Mouse (Mus musculus): Measurements from ENCODE around the gene Epha1. TPM values are rescaled to one million over a fixed set of nuclear protein-coding genes. Genes with fewer than 3 reads are reported as not detected.

Gene Epha1
- total RNA-seq, 2 experiments from 2014 or later = 0.60 to 0.72 TPM

GRCm38 (mm10) chr6:42355794-42356600 lies 17.1 kb downstream of the Epha1 start:
- no peak for DNase-seq
- intact Hi-C loops (cut with DNase I) = no loop called here

GRCm38 (mm10) chr6:42355366-42355765 lies 17.7 kb downstream of the Epha1 start:
- intact Hi-C loops (cut with DNase I) = no loop called here
- no peak for DNase-seq

GRCm38 (mm10) chr6:42354076-42355019 lies 18.7 kb downstream of the Epha1 start:
- peak; percentile 74 for DNase-seq

GRCm38 (mm10) chr6:42353180-42353579 lies 19.9 kb downstream of the Epha1 start:
- intact Hi-C loops (cut with DNase I) = no loop called here
- peak in 1 of 2 experiments; percentile 23 for DNase-seq

More at GRCm38 (mm10) chr6:42354076-42355019, 18.7 kb downstream of the Epha1 start:
- intact Hi-C loops (cut with DNase I) = no loop called here

GRCm38 (mm10) chr6:42352486-42352846 lies 20.6 kb downstream of the Epha1 start:
- no peak for DNase-seq
- intact Hi-C loops (cut with DNase I) = no loop called here

- intact Hi-C loops (cut with DNase I) = loop anchor here (2.0 kb wide), 1 partner anchor 21 kb away; the partner anchor contains the start of gene Epha1
- DNase-seq = peak; percentile 36 to 38
These were observed 21.1 kb downstream of the Epha1 start for GRCm38 (mm10) chr6:42351776-42352485.

GRCm38 (mm10) chr6:42350968-42351775 lies 21.9 kb downstream of the Epha1 start:
- DNase-seq = peak; percentile 13 to 15
- intact Hi-C loops (cut with DNase I) = loop anchor here (2.0 kb wide), 1 partner anchor 22 kb away; the partner anchor contains the start of gene Epha1

GRCm38 (mm10) chr6:42350021-42350967 lies 22.8 kb downstream of the Epha1 start:
- intact Hi-C loops (cut with DNase I) = loop anchor here (2.0 kb wide), 1 partner anchor 23 kb away; the partner anchor contains the start of gene Epha1
- DNase-seq = peak; percentile 90

- intact Hi-C loops (cut with DNase I) = loop anchor here (2.0 kb wide), 4 partner anchors 23 to 233 kb away; partner anchors contain the start of genes Casp2 and Epha1
- DNase-seq = peak; percentile 95 to 97
These were observed 23.5 kb downstream of the Epha1 start, which contains the start of gene Zyx for GRCm38 (mm10) chr6:42349426-42350020. Zyx (plus strand) TSS chr6:42349630.

- DNase-seq = peak; percentile 88 to 89
- intact Hi-C loops (cut with DNase I) = loop anchor here (2.0 kb wide), 3 partner anchors 32 to 234 kb away; partner anchors contain the start of gene Casp2
These were observed 24.1 kb downstream of the Epha1 start for GRCm38 (mm10) chr6:42349006-42349425.

GRCm38 (mm10) chr6:42348281-42349005 lies 24.6 kb downstream of the Epha1 start:
- intact Hi-C loops (cut with DNase I) = loop anchor here (2.0 kb wide), 3 partner anchors 32 to 234 kb away; partner anchors contain the start of gene Casp2
- peak; percentile 14 to 17 for DNase-seq

- DNase-seq = no peak
- intact Hi-C loops (cut with DNase I) = no loop called here
These were observed 28.8 kb downstream of the Epha1 start for GRCm38 (mm10) chr6:42344255-42344654.

- DNase-seq = no peak
- intact Hi-C loops (cut with DNase I) = no loop called here
These were observed 29.5 kb downstream of the Epha1 start for GRCm38 (mm10) chr6:42343361-42344120.

GRCm38 (mm10) chr6:42342171-42342570 lies 30.9 kb downstream of the Epha1 start:
- no peak for DNase-seq
- intact Hi-C loops (cut with DNase I) = no loop called here

- intact Hi-C loops (cut with DNase I) = no loop called here
- DNase-seq = peak in 1 of 2 experiments; percentile 34
These were observed 33.1 kb downstream of the Epha1 start for GRCm38 (mm10) chr6:42339981-42340380.

- DNase-seq = no peak
- intact Hi-C loops (cut with DNase I) = no loop called here
These were observed 33.9 kb downstream of the Epha1 start for GRCm38 (mm10) chr6:42339189-42339588.

Measured in heart, postnatal 10 days (tissue).